Mouse (Mus musculus): ENCODE measurements at regions not wholly inside any gene's neighbourhood (a gene's known extent, or its start where the extent isn't known, plus 50 kb on each side); places are given as distances from the start of the nearest gene placed in this dataset.

DNA sequence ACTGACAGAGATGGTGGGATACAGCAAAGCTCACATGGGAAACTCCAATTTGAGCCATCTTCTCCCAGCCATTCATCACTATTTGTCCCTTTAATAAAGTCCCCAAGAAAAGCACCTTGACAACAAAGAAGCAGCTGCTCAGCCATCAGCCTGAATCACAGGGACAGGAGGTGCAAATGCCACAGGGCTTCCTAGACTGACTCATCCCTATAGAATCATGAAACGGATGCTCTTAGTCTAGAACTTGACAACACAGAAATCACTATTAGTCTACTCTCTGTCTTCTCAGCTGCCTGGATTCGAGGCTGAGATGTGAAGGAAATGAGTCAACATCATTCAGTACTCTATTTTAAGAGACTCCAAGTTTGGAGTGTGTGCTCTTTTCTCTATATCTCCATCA, 365.4 kb upstream of the Gm10306 start:
- no peak for TF ChIP-seq CTCF (IDR thresholded peaks at IDR 0.05; ENCODE audit: low read depth)
- TF ChIP-seq EP300 (optimal IDR thresholded peaks at IDR 0.05): no peak

Measured in stomach, postnatal 0 days (tissue).